Mouse (Mus musculus) stomach, embryonic 16.5 days (tissue): ENCODE measurements around the gene Gm6904. TPM values are rescaled to one million over a fixed set of nuclear protein-coding genes. Genes with fewer than 3 reads are reported as not detected.

ENCODE experiments used
- ATAC-seq: fragments of 200-750 bp; cut with Nextera tagmentation; 2 replicates; pipeline ENCODE4 v1.8.0; 2017; ENCODE audit warnings: moderate number of reproducible peaks, moderate TSS enrichment; ENCODE audit not compliant: insufficient read depth, low FRiP score
- H3K27ac ChIP-seq: fragments of 300-500 bp; sonication (generic); 2 replicates; pipeline ENCODE4 v1.5.1; 2014; ENCODE audit warnings: low read length
- H3K27me3 ChIP-seq: fragments of 300-500 bp; sonication (generic); 2 replicates; pipeline ENCODE4 v1.6.1; 2014; ENCODE audit warnings: low read length, control low read depth, mixed read lengths; ENCODE audit not compliant: control insufficient read depth, insufficient read depth
- H3K36me3 ChIP-seq: fragments of 300-500 bp; sonication (generic); 2 replicates; pipeline ENCODE4 v1.6.1; 2014; ENCODE audit warnings: low read length; ENCODE audit not compliant: control insufficient read depth, insufficient read depth
- H3K4me1 ChIP-seq: fragments of 300-500 bp; sonication (generic); 2 replicates; pipeline ENCODE4 v1.6.1; 2014; ENCODE audit warnings: low read length, control low read depth, mixed read lengths; ENCODE audit not compliant: control insufficient read depth, insufficient read depth
- H3K4me2 ChIP-seq: fragments of 300-500 bp; sonication (generic); 2 replicates; pipeline ENCODE4 v1.6.1; 2014; ENCODE audit warnings: low read depth, low read length, mixed read lengths
- H3K4me3 ChIP-seq: fragments of 300-500 bp; sonication (generic); replicated peaks from 2 replicates; pipeline ENCODE4 v1.5.1; 2014; ENCODE audit warnings: mild to moderate bottlenecking, low read length
- H3K9ac ChIP-seq: fragments of 300-500 bp; sonication (generic); 2 replicates; pipeline ENCODE4 v1.6.1; 2014; ENCODE audit warnings: low read length
- H3K9me3 ChIP-seq: fragments of 300-500 bp; sonication (generic); replicated peaks from 2 replicates; pipeline ENCODE4 v1.6.1; 2016; ENCODE audit warnings: low read length, control low read depth; ENCODE audit not compliant: control insufficient read depth
- WGBS: fragments of 180-500 bp; shearing (Covaris S2); extraction: QIAGEN DNeasy Blood & Tissue Kit; methylation state at CpG from one replicate; pipeline ENCODE4 v1.1.7; 2014; 5-methylcytosine and 5-hydroxymethylcytosine counted together
- polyA plus RNA-seq: library from polyadenylated mRNA; unstranded; fragments of >200 nt; fragmentation: Nextera tagmentation; extraction: Ambion mirVana; gene quantifications from 2 replicates; pipeline ENCODE4 v1.2.1, GENCODE M21; 2015

Gene Gm6904
- polyA plus RNA-seq, 1 experiment from 2014 or later, result not detected

- H3K9me3 ChIP-seq, result no peaks in the 10 kb centered on the region
- H3K4me3 ChIP-seq, result no peak overlapping the region
- H3K36me3 ChIP-seq, result peaks cover 34% of the 10 kb centered on the region
- H3K27ac ChIP-seq, result no peak overlapping the region
- no peak for ATAC-seq
- H3K9ac ChIP-seq, result no peak overlapping the region
- no peaks in the 10 kb centered on the region for H3K27me3 ChIP-seq
- WGBS, result 93% methylated on average over 3 of the region's 3 CpGs
- no peaks in the 10 kb centered on the region for H3K4me1 ChIP-seq
- no peak overlapping the region for H3K4me2 ChIP-seq
Measured at GRCm38 (mm10) chr14:59229822-59230221, 30.2 kb downstream of the Gm6904 start.

DNA sequence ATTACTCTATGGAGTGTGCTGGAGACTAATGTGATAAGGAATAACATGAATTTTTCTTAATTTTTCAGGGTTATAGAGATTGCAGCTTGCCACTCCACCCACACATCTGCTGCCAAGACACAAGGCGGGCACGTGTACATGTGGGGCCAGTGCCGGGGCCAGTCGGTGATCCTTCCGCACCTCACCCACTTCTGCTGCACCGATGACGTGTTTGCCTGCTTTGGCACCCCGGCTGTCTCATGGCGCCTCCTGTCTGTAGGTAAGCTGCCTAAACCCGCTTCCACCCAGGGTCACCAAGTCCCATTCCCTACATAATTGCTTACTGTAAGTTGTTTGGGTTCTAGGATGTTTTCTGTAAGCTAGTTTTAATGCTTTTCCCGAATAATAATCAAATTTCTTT is 33.8 kb downstream of the Gm6904 start:
- no peak overlapping the region for H3K9ac ChIP-seq
- no peak overlapping the region for H3K4me2 ChIP-seq
- no peaks in the 10 kb centered on the region for H3K9me3 ChIP-seq
- H3K36me3 ChIP-seq, result peaks cover 28% of the 10 kb centered on the region
- no peak for ATAC-seq
- no peaks in the 10 kb centered on the region for H3K4me1 ChIP-seq
- H3K27me3 ChIP-seq, result no peaks in the 10 kb centered on the region
- 93% methylated on average over 11 of the region's 11 CpGs for WGBS
- no peak overlapping the region for H3K4me3 ChIP-seq
- no peak overlapping the region for H3K27ac ChIP-seq

DNA sequence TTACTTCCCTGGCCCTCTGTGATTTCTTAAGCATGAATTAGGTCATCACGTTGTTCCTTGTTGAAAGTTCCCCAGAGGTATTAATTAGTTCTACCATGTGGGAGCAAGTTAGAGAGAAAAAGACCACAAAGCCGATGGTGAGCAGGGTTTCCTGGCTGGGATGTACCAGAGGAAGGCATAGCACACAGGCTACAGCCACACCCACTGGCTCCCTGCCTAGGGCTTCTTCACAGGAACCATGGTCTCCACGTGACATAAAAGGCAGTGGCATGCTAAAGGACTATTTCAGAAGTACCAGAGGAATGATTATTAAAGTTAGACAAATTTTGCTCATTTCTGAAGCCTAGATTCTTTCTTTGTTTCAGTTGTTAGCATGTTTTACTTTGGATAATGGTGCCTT is 40.8 kb downstream of the Gm6904 start:
- no peak for ATAC-seq
- H3K27me3 ChIP-seq, result no peaks in the 10 kb centered on the region
- H3K4me1 ChIP-seq, result no peaks in the 10 kb centered on the region

GRCm38 (mm10) chr14:59209816-59210215 is 50.2 kb downstream of the Gm6904 start:
- WGBS, result 93% methylated on average over 2 of the region's 2 CpGs
- no peak for ATAC-seq
- 0 out of 2 replicates have a peak, but pooled peaks cover 6% of the 10 kb centered on the region for H3K4me1 ChIP-seq

More for the DNA sequence above, 40.8 kb downstream of the Gm6904 start:
- peaks cover 13% of the 10 kb centered on the region for H3K36me3 ChIP-seq
- H3K4me3 ChIP-seq, result no peak overlapping the region
- 82% methylated on average over 3 of the region's 3 CpGs for WGBS
- no peak overlapping the region for H3K9ac ChIP-seq
- no peaks in the 10 kb centered on the region for H3K9me3 ChIP-seq
- no peak overlapping the region for H3K27ac ChIP-seq
- no peak overlapping the region for H3K4me2 ChIP-seq

GRCm38 (mm10) chr14:59209003-59209402 is 51.0 kb downstream of the Gm6904 start:
- ATAC-seq, result no peak
- H3K4me3 ChIP-seq, result no peak overlapping the region
- no peak overlapping the region for H3K4me2 ChIP-seq
- H3K36me3 ChIP-seq, result 0 out of 2 replicates have a peak, but pooled peaks cover 2% of the 10 kb centered on the region
- 0 out of 2 replicates have a peak, but pooled peaks cover 6% of the 10 kb centered on the region for H3K4me1 ChIP-seq
- no peak overlapping the region for H3K9ac ChIP-seq
- H3K9me3 ChIP-seq, result no peaks in the 10 kb centered on the region
- H3K27ac ChIP-seq, result no peak overlapping the region
- no peaks in the 10 kb centered on the region for H3K27me3 ChIP-seq
- 86% methylated on average over 7 of the region's 7 CpGs for WGBS

More at GRCm38 (mm10) chr14:59209816-59210215, 50.2 kb downstream of the Gm6904 start:
- Histone ChIP-seq H3K4me3 (no peak overlapping the region), H3K27me3 (no peaks in the 10 kb centered on the region), H3K36me3 (0 out of 2 replicates have a peak, but pooled peaks cover 2% of the 10 kb centered on the region), H3K27ac (no peak overlapping the region), H3K9ac (no peak overlapping the region), H3K4me2 (no peak overlapping the region), H3K9me3 (no peaks in the 10 kb centered on the region)

GRCm38 (mm10) chr14:59205976-59206583 is 53.9 kb downstream of the Gm6904 start:
- H3K36me3 ChIP-seq, result 0 out of 2 replicates have a peak, but pooled peaks cover 1% of the 10 kb centered on the region
- H3K9ac ChIP-seq, result no peak overlapping the region
- no peaks in the 10 kb centered on the region for H3K27me3 ChIP-seq
- no peak overlapping the region for H3K4me2 ChIP-seq
- H3K27ac ChIP-seq, result no peak overlapping the region
- H3K4me3 ChIP-seq, result no peak overlapping the region
- no peaks in the 10 kb centered on the region for H3K9me3 ChIP-seq
- WGBS, result 52% methylated on average over 10 of the region's 10 CpGs
- H3K4me1 ChIP-seq, result peaks cover 10% of the 10 kb centered on the region; the same call in 1 of the 2 replicates
- no peak for ATAC-seq

- WGBS, result 41% methylated on average over 7 of the region's 7 CpGs
- H3K9ac ChIP-seq, result peak overlapping the region; percentile 37; the same call in 1 of the 2 replicates
- no peak overlapping the region for H3K4me2 ChIP-seq
- no peaks in the 10 kb centered on the region for H3K27me3 ChIP-seq
- H3K36me3 ChIP-seq, result no peaks in the 10 kb centered on the region
- H3K4me1 ChIP-seq, result peaks cover 13% of the 10 kb centered on the region
- ATAC-seq, result no peak
- no peak overlapping the region for H3K27ac ChIP-seq
- no peaks in the 10 kb centered on the region for H3K9me3 ChIP-seq
- no peak overlapping the region for H3K4me3 ChIP-seq
Measured at GRCm38 (mm10) chr14:59205461-59205860, 54.6 kb downstream of the Gm6904 start.

- 1% methylated on average over 21 of the region's 21 CpGs for WGBS
- H3K36me3 ChIP-seq, result no peaks in the 10 kb centered on the region
- no peak for ATAC-seq
Measured at GRCm38 (mm10) chr14:59201604-59202215, 58.3 kb downstream of the Gm6904 start.

More at GRCm38 (mm10) chr14:59201604-59202215, 58.3 kb downstream of the Gm6904 start:
- Histone ChIP-seq H3K4me1 (peaks cover 14% of the 10 kb centered on the region), H3K4me3 (peak overlapping the region; percentile 68), H3K9ac (peak overlapping the region; percentile 90), H3K27ac (peak overlapping the region; percentile 97), H3K9me3 (no peaks in the 10 kb centered on the region), H3K4me2 (peak overlapping the region; percentile 74), H3K27me3 (no peaks in the 10 kb centered on the region)
